In the genomic region with DNA sequence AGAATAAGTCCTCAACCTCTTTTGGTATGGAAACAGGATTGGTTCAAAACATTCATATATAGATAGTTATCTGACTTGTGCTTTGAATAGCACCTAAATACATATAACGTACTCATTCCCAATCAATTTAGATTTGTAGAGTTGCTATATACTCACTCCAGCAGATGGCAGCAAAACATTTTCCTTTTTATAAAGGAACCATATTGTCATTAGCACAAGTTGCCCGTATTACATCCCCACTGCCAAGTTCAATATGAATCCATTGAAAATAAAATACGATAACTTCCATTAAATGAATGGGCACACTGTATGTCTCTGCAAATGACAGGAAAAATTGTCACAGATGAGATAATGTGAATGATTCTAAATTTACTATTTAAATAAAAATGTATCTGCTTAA, we compare ENCODE assay signal across 11 mouse cellular contexts.
DNase-seq lines count a peak whose midpoint lies in the region; ATAC-seq and TF ChIP-seq lines count a peak whose summit lies in the region.
"Had no signal": no experiment of that assay in that cellular context is flagged by ENCODE, and none has a peak within 500 bp of the region (broad histone marks: within the 10 kb centered on the region; RNA-seq: fewer than 3 reads in every experiment).

No protein-coding gene starts in this region.

- intact Hi-C loops in heart, adult 2 months (cut with DNase I) = no loop called here

- no peak for DNase-seq in heart, adult 2 months
- peak; percentile 87 for DNase-seq in midbrain, embryonic 14.5 days
- DNase-seq in c-Kit-positive CD71-negative TER-119-negative erythroid progenitor cells, embryonic 14.5 days (ENCODE audit: low read depth) = peak; percentile 9
- DNase-seq in retina, postnatal 1 day = peak; percentile 62
- DNase-seq in cerebellum, adult 9-10 months = no peak
- no peak for DNase-seq in midbrain, embryonic 11.5 days (ENCODE audit: low spot score, missing footprints)
- DNase-seq: heart, postnatal 36 days had no signal

- H3K9me3 ChIP-seq in heart, embryonic 11.5 days (replicated peaks; ENCODE audit: control insufficient read depth, low read length) = no peaks in the 10 kb centered on the region
- no peaks in the 10 kb centered on the region for H3K9me3 ChIP-seq in midbrain, embryonic 14.5 days (ENCODE audit: control insufficient read depth, low read length)
- no peaks in the 10 kb centered on the region for H3K9me3 ChIP-seq in midbrain, embryonic 16.5 days (replicated peaks; ENCODE audit: control insufficient read depth, low read length, poor library complexity, severe bottlenecking)
- no peaks in the 10 kb centered on the region for H3K9me3 ChIP-seq in midbrain, embryonic 11.5 days (ENCODE audit: control insufficient read depth, low read length)
- H3K9me3 ChIP-seq: liver, embryonic 15.5 days had no signal

- no peak overlapping the region for H3K9ac ChIP-seq in heart, adult 2 months (ENCODE audit: low read depth, low read length)
- H3K9ac ChIP-seq in heart, embryonic 11.5 days (ENCODE audit: low read depth, low read length) = no peak overlapping the region
- H3K9ac ChIP-seq in midbrain, embryonic 14.5 days (replicated peaks; ENCODE audit: low read length) = no peak overlapping the region
- H3K9ac ChIP-seq in midbrain, embryonic 16.5 days (ENCODE audit: low read depth, low read length) = no peak overlapping the region
- no peak overlapping the region for H3K9ac ChIP-seq in midbrain, embryonic 11.5 days (ENCODE audit: low read length)
- H3K9ac ChIP-seq: liver, embryonic 15.5 days had no signal

- no peak for ATAC-seq in heart, embryonic 11.5 days (replicated peaks; ENCODE audit: insufficient number of reproducible peaks, low FRiP score, low TSS enrichment)
- ATAC-seq in midbrain, embryonic 14.5 days (ENCODE audit: low FRiP score, low TSS enrichment) = no peak
- no peak; the same call in 1 of the 2 replicates for ATAC-seq in midbrain, embryonic 16.5 days
- no peak for ATAC-seq in midbrain, embryonic 11.5 days (ENCODE audit: low FRiP score)
- ATAC-seq: Patski had no signal

- TF ChIP-seq EP300 in heart, adult 2 months (IDR thresholded peaks at IDR 0.05; ENCODE audit: insufficient read depth, low read depth, low read length) = no peak

- no peak for TF ChIP-seq POLR2A in heart, adult 2 months (IDR thresholded peaks at IDR 0.05; ENCODE audit: insufficient read depth, low read depth, low read length)

- no peaks in the 10 kb centered on the region for H3K79me2 ChIP-seq in heart, adult 2 months (replicated peaks; ENCODE audit: control insufficient read depth, insufficient read depth, low read length)

- no peaks in the 10 kb centered on the region for H3K4me1 ChIP-seq in heart, adult 2 months (ENCODE audit: control insufficient read depth, insufficient read depth, low read length)
- H3K4me1 ChIP-seq in heart, embryonic 11.5 days (ENCODE audit: control insufficient read depth, insufficient read depth, low read length) = no peaks in the 10 kb centered on the region
- no peaks in the 10 kb centered on the region for H3K4me1 ChIP-seq in midbrain, embryonic 14.5 days (ENCODE audit: control insufficient read depth, insufficient read depth, low read length)
- H3K4me1 ChIP-seq in midbrain, embryonic 16.5 days (ENCODE audit: control insufficient read depth, insufficient read depth, low read length) = no peaks in the 10 kb centered on the region
- no peaks in the 10 kb centered on the region for H3K4me1 ChIP-seq in midbrain, embryonic 11.5 days (ENCODE audit: control insufficient read depth, insufficient read depth, low read length)
- H3K4me1 ChIP-seq: liver, embryonic 15.5 days had no signal

- H3K36me3 ChIP-seq in heart, adult 2 months (ENCODE audit: control insufficient read depth, insufficient read depth, low read length) = no peaks in the 10 kb centered on the region
- no peaks in the 10 kb centered on the region for H3K36me3 ChIP-seq in heart, embryonic 11.5 days (ENCODE audit: control insufficient read depth, insufficient read depth, low read length)
- H3K36me3 ChIP-seq in midbrain, embryonic 14.5 days (ENCODE audit: control insufficient read depth, insufficient read depth, low read length) = no peaks in the 10 kb centered on the region
- no peaks in the 10 kb centered on the region for H3K36me3 ChIP-seq in midbrain, embryonic 16.5 days (ENCODE audit: control insufficient read depth, insufficient read depth, low read length)
- no peaks in the 10 kb centered on the region for H3K36me3 ChIP-seq in midbrain, embryonic 11.5 days (ENCODE audit: control insufficient read depth, insufficient read depth, low read length)
- H3K36me3 ChIP-seq: liver, embryonic 15.5 days had no signal

- 33% methylated on average over 3 of the region's 3 CpGs for WGBS in heart, adult 2 months
- WGBS in heart, embryonic 11.5 days (ENCODE audit: insufficient replicate concordance) = 52% methylated on average over 3 of the region's 3 CpGs
- WGBS in midbrain, embryonic 14.5 days = 49% methylated on average over 3 of the region's 3 CpGs
- WGBS in midbrain, embryonic 16.5 days = 38% methylated on average over 3 of the region's 3 CpGs
- 56% methylated on average over 3 of the region's 3 CpGs for WGBS in midbrain, embryonic 11.5 days

- no peak overlapping the region for H3K4me3 ChIP-seq in heart, adult 2 months
- H3K4me3 ChIP-seq in heart, embryonic 11.5 days (ENCODE audit: low read depth, low read length) = no peak overlapping the region
- H3K4me3 ChIP-seq in midbrain, embryonic 14.5 days (replicated peaks; ENCODE audit: low read depth, low read length) = no peak overlapping the region
- H3K4me3 ChIP-seq in midbrain, embryonic 16.5 days (ENCODE audit: low read depth, low read length) = no peak overlapping the region
- H3K4me3 ChIP-seq in midbrain, embryonic 11.5 days (ENCODE audit: low read depth, low read length) = no peak overlapping the region
- H3K4me3 ChIP-seq: liver, embryonic 15.5 days had no signal

- H3K27ac ChIP-seq in heart, adult 2 months = no peak overlapping the region
- H3K27ac ChIP-seq in heart, embryonic 11.5 days (ENCODE audit: low read depth, low read length) = no peak overlapping the region
- H3K27ac ChIP-seq in midbrain, embryonic 14.5 days (replicated peaks; ENCODE audit: low read depth, low read length) = no peak overlapping the region
- no peak overlapping the region for H3K27ac ChIP-seq in midbrain, embryonic 16.5 days (ENCODE audit: low read length)
- no peak overlapping the region for H3K27ac ChIP-seq in midbrain, embryonic 11.5 days (ENCODE audit: low read depth, low read length)
- H3K27ac ChIP-seq: liver, embryonic 15.5 days had no signal

- peak; percentile 43 for TF ChIP-seq CTCF in heart, adult 2 months (IDR thresholded peaks at IDR 0.05)

- no peaks in the 10 kb centered on the region for H3K27me3 ChIP-seq in heart, adult 2 months (ENCODE audit: control insufficient read depth, insufficient read depth, low read length)
- no peaks in the 10 kb centered on the region for H3K27me3 ChIP-seq in heart, embryonic 11.5 days (ENCODE audit: control insufficient read depth, insufficient read depth, low read length)
- H3K27me3 ChIP-seq in midbrain, embryonic 14.5 days (ENCODE audit: control insufficient read depth, insufficient read depth, low read length) = peaks cover 12% of the 10 kb centered on the region; the same call in 1 of the 2 replicates
- H3K27me3 ChIP-seq in midbrain, embryonic 16.5 days (ENCODE audit: control insufficient read depth, insufficient read depth, low read depth, low read length) = peaks cover 3% of the 10 kb centered on the region; the same call in 1 of the 2 replicates
- H3K27me3 ChIP-seq in midbrain, embryonic 11.5 days (ENCODE audit: control insufficient read depth, insufficient read depth, low read length) = no peaks in the 10 kb centered on the region
- H3K27me3 ChIP-seq: liver, embryonic 15.5 days had no signal

- H3K4me2 ChIP-seq in heart, embryonic 11.5 days = no peak overlapping the region
- no peak overlapping the region for H3K4me2 ChIP-seq in midbrain, embryonic 14.5 days (ENCODE audit: low read length)
- no peak overlapping the region for H3K4me2 ChIP-seq in midbrain, embryonic 16.5 days (ENCODE audit: low read length)
- no peak overlapping the region for H3K4me2 ChIP-seq in midbrain, embryonic 11.5 days
- H3K4me2 ChIP-seq: liver, embryonic 15.5 days had no signal

Comparison
In these comparisons a context has a peak if more than half of its experiments do, and no peak if none do; other contexts are left out.
1. DNase-seq: peak in midbrain, embryonic 14.5 days (single experiment), c-Kit-positive CD71-negative TER-119-negative erythroid progenitor cells, embryonic 14.5 days (single experiment) and retina, postnatal 1 day (single experiment); none in heart, adult 2 months (0 of 2), cerebellum, adult 9-10 months (single experiment) and midbrain, embryonic 11.5 days (single experiment).